Mouse (Mus musculus) cerebellum, adult 2 months (tissue): ENCODE data around the gene Arsg.

Experiments
- CTCF ChIP-seq: fragments of 200-500 bp; IDR thresholded peaks from 2 replicates; pipeline ENCODE4 v1.5.1; 2011; ENCODE audit warnings: low read depth, mild to moderate bottlenecking, control low read depth, low read length, moderate library complexity, borderline replicate concordance; ENCODE audit not compliant: insufficient read depth
- POLR2A ChIP-seq: fragments of 200-500 bp; IDR thresholded peaks from 2 replicates; pipeline ENCODE4 v1.6.1; 2011; ENCODE audit warnings: low read length, control low read depth, borderline replicate concordance; ENCODE audit not compliant: insufficient read depth

DNA sequence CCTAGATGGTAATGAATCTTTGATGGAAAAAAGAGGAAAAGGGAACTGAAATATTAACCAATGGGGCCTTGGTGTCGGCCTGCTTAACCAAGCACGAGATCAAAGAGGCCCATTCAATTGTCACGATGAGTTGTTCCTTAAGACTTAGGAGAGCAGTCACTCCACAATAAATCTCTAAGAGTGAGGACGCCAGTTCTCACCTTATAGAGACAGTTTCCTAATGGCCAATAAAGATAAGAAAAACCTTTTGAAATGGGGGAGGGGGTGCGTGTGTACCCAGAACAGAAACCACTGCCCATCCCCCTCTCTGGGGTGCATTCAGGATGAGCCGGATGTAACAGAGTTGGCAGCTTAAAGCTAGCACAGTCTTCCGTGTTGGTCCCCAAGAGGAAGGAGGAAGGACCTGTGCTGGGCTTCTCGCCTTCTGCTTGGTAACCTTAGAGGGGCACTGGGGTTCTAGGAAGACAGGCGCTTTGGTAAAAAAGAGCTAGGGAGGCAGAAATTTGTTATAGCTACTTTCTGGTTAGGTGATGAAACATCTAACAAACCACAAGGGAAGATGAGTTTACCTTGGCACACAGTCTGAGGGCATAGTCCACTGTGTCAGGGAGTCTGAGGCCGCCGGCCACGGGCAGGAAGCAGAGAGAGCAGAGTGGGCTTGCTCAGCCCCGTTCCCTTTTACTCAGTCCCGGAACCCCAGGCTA, 22.7 kb downstream of the Arsg start:
- TF ChIP-seq POLR2A (no peak), CTCF (no peak)
